ENCODE assay signal across 16 mouse cellular contexts in genomic region chr15:22914444-22914843, GRCm38 (mm10).
DNase-seq lines count a peak whose midpoint lies in the region; ATAC-seq and TF ChIP-seq lines count a peak whose summit lies in the region.
"Had no signal": no experiment of that assay in that cellular context is flagged by ENCODE, and none has a peak within 500 bp of the region (broad histone marks: within the 10 kb centered on the region; RNA-seq: fewer than 3 reads in every experiment).

No protein-coding gene starts in this region.

- no peak overlapping the region for H3K27ac ChIP-seq in forebrain, postnatal 0 days (ENCODE audit: low read depth, low read length)
- no peak overlapping the region for H3K27ac ChIP-seq in forebrain, embryonic 15.5 days (replicated peaks)
- H3K27ac ChIP-seq in layer of hippocampus, adult 2 months = no peak overlapping the region
- H3K27ac ChIP-seq: forebrain, embryonic 10.5 days; midbrain, embryonic 12.5 days had no signal

- no peaks in the 10 kb centered on the region for H3K27me3 ChIP-seq in forebrain, postnatal 0 days (ENCODE audit: insufficient read depth, low read length)
- no peaks in the 10 kb centered on the region for H3K27me3 ChIP-seq in forebrain, embryonic 15.5 days
- H3K27me3 ChIP-seq: midbrain, embryonic 12.5 days had no signal

- intact Hi-C loops in left cerebral cortex, postnatal 25 days (cut with DNase I) = loop anchor here (5.0 to 10.0 kb wide), 2 partner anchors 53 to 120 kb away; no protein-coding TSS in a partner anchor

- H3K9ac ChIP-seq in forebrain, postnatal 0 days = no peak overlapping the region
- no peak overlapping the region for H3K9ac ChIP-seq in forebrain, embryonic 15.5 days (replicated peaks)
- H3K9ac ChIP-seq: midbrain, embryonic 12.5 days had no signal

- no peak overlapping the region for H3K4me3 ChIP-seq in forebrain, postnatal 0 days (ENCODE audit: low read depth, low read length)
- H3K4me3 ChIP-seq in forebrain, embryonic 15.5 days = no peak overlapping the region
- H3K4me3 ChIP-seq in layer of hippocampus, adult 2 months = no peak overlapping the region
- H3K4me3 ChIP-seq: forebrain, embryonic 10.5 days; midbrain, embryonic 12.5 days had no signal

- DNase-seq in forebrain, postnatal 0 days = peak; percentile 75
- peak; percentile 58 for DNase-seq in cerebellum, adult 8-10 months
- peak; percentile 82 to 88 for DNase-seq in layer of hippocampus, adult 2 months (ENCODE audit: low spot score in 2 of 2)
- DNase-seq in left cerebral cortex, postnatal 25 days (ENCODE audit: low spot score in 2 of 2) = peak; percentile 30 to 94
- DNase-seq in adrenal gland, adult 18-20 months (ENCODE audit: low spot score in 2 of 2) = no peak
- no peak for DNase-seq in kidney, postnatal 36 days
- DNase-seq in spleen, postnatal 14 days (ENCODE audit: low spot score in 2 of 2) = no peak
- DNase-seq: heart, adult 11 months; heart, postnatal 10 days; kidney, adult 2 months; thymus, postnatal 36 days had no signal

- H3K4me1 ChIP-seq in forebrain, postnatal 0 days (ENCODE audit: insufficient read depth) = no peaks in the 10 kb centered on the region
- no peaks in the 10 kb centered on the region for H3K4me1 ChIP-seq in forebrain, embryonic 15.5 days
- H3K4me1 ChIP-seq: forebrain, embryonic 10.5 days; midbrain, embryonic 12.5 days had no signal

- no peak for TF ChIP-seq CTCF in forebrain, postnatal 0 days (IDR thresholded peaks at IDR 0.05; ENCODE audit: low read depth)
- TF ChIP-seq CTCF in layer of hippocampus, adult 2 months (conservative IDR thresholded peaks at IDR 0.05) = no peak

- no peaks in the 10 kb centered on the region for H3K36me3 ChIP-seq in forebrain, postnatal 0 days (ENCODE audit: insufficient read depth)
- no peaks in the 10 kb centered on the region for H3K36me3 ChIP-seq in forebrain, embryonic 15.5 days
- H3K36me3 ChIP-seq: forebrain, embryonic 10.5 days; midbrain, embryonic 12.5 days had no signal

- no peaks in the 10 kb centered on the region for H3K9me3 ChIP-seq in forebrain, postnatal 0 days (ENCODE audit: low read length)
- H3K9me3 ChIP-seq in forebrain, embryonic 15.5 days = no peaks in the 10 kb centered on the region
- H3K9me3 ChIP-seq: forebrain, embryonic 10.5 days; midbrain, embryonic 12.5 days had no signal

- peak; percentile 60 for ATAC-seq in forebrain, postnatal 0 days
- ATAC-seq in forebrain, embryonic 15.5 days (replicated peaks) = no peak; the same call in 1 of the 2 replicates
- ATAC-seq: hindbrain, embryonic 16.5 days had no signal

- H3K4me2 ChIP-seq in forebrain, postnatal 0 days (ENCODE audit: low read depth) = no peak overlapping the region
- H3K4me2 ChIP-seq in forebrain, embryonic 15.5 days (replicated peaks) = no peak overlapping the region
- H3K4me2 ChIP-seq: liver, embryonic 11.5 days; midbrain, embryonic 12.5 days had no signal

Comparison
In these comparisons a context has a peak if more than half of its experiments do, and no peak if none do; other contexts are left out.
1. DNase-seq: peak in forebrain, postnatal 0 days (single experiment), cerebellum, adult 8-10 months (single experiment), layer of hippocampus, adult 2 months (2 of 2) and left cerebral cortex, postnatal 25 days (2 of 2); none in adrenal gland, adult 18-20 months (0 of 2), kidney, postnatal 36 days (0 of 2) and spleen, postnatal 14 days (0 of 2).